Mouse (Mus musculus) duodenum, adult 2 months (tissue): ENCODE data around the gene Vamp1. TPM values are rescaled to one million over a fixed set of nuclear protein-coding genes. Genes with fewer than 3 reads are reported as not detected.

Experiments used
- polyA plus RNA-seq: library from polyadenylated mRNA; depleted of rRNA; stranded (reverse); fragments of >200 nt; gene quantifications from 2 replicates; pipeline ENCODE4 v1.2.3, GENCODE M21; 2012; ENCODE audit warnings: low replicate concordance; rRNA removed

The Vamp1 gene
- 6.9 and 10.7 TPM in 2 replicates for polyA plus RNA-seq

GRCm38 (mm10) chr6:125215148-125215954 is at the start of gene Vamp1:
Gene Vamp1, plus strand, starts transcription at chr6:125215551.

GRCm38 (mm10) chr6:125166051-125166751 is 49.1 kb upstream of the Vamp1 start, which contains the start of gene Gapdh:
Gene Gapdh, minus strand, starts transcription at chr6:125166467.

GRCm38 (mm10) chr6:125191332-125192015 is 23.9 kb upstream of the Vamp1 start, which contains the start of the genes Ncapd2 and Mrpl51:
Gene Ncapd2, minus strand, starts transcription at chr6:125191701.
Gene Mrpl51, plus strand, starts transcription at chr6:125191801.

GRCm38 (mm10) chr6:125231117-125232044 is 16.0 kb downstream of the Vamp1 start, which contains the start of gene Tapbpl:
Gene Tapbpl, minus strand, starts transcription at chr6:125231860.

GRCm38 (mm10) chr6:125236782-125237181 is 21.4 kb downstream of the Vamp1 start, which contains the start of gene Cd27:
Gene Cd27, minus strand, starts transcription at chr6:125237010.

GRCm38 (mm10) chr6:125285890-125286289 is 70.5 kb downstream of the Vamp1 start, which contains the start of gene Tuba3a:
Gene Tuba3a, minus strand, starts transcription at chr6:125286042.

Other genes starting within 250 kb of the Vamp1 start
- 3.2 and 4.2 TPM in 2 replicates for gene Pianp, start 218.9 kb upstream of the Vamp1 start, polyA plus RNA-seq
- 34.6 and 47.6 TPM in 2 replicates for gene Zfp384, start 206.4 kb upstream of the Vamp1 start, polyA plus RNA-seq
- gene Ing4, start 175.8 kb upstream of the Vamp1 start, polyA plus RNA-seq = 32.0 and 39.8 TPM in 2 replicates
- gene Acrbp, start 165.9 kb upstream of the Vamp1 start, polyA plus RNA-seq = 11.1 and 17.9 TPM in 2 replicates
- 129 and 167 TPM in 2 replicates for gene Lpar5, start 147.6 kb upstream of the Vamp1 start, polyA plus RNA-seq
- 19.3 and 20.9 TPM in 2 replicates for gene Chd4, start 119.6 kb upstream of the Vamp1 start, polyA plus RNA-seq
- 6.3 and 8.1 TPM in 2 replicates for gene Nop2, start 83.6 kb upstream of the Vamp1 start, polyA plus RNA-seq
- 8.8 and 10.6 TPM in 2 replicates for gene Iffo1, start 70.3 kb upstream of the Vamp1 start, polyA plus RNA-seq
- gene Gapdh, start 49.1 kb upstream of the Vamp1 start, polyA plus RNA-seq = 4,213 and 4,236 TPM in 2 replicates
- 47.2 and 47.9 TPM in 2 replicates for gene Ncapd2, start 23.9 kb upstream of the Vamp1 start, polyA plus RNA-seq
- 36.1 and 67.8 TPM in 2 replicates for gene Mrpl51, start 23.8 kb upstream of the Vamp1 start, polyA plus RNA-seq
- gene Tapbpl, start 16.3 kb downstream of the Vamp1 start, polyA plus RNA-seq = 25.3 and 44.5 TPM in 2 replicates
- 1.6 and 3.5 TPM in 2 replicates for gene Cd27, start 21.5 kb downstream of the Vamp1 start, polyA plus RNA-seq
- gene Tuba3a, start 70.5 kb downstream of the Vamp1 start, polyA plus RNA-seq = 0.09 TPM in 1 of 2 replicates, not detected in the other
- gene Ltbr, start 98.3 kb downstream of the Vamp1 start, polyA plus RNA-seq = 182 and 267 TPM in 2 replicates
- gene Scnn1a, start 105.1 kb downstream of the Vamp1 start, polyA plus RNA-seq = 9.8 and 19.9 TPM in 2 replicates
- gene Tnfrsf1a, start 133.8 kb downstream of the Vamp1 start, polyA plus RNA-seq = 150 and 220 TPM in 2 replicates
- 26.6 and 65.1 TPM in 2 replicates for gene Plekhg6, start 165.2 kb downstream of the Vamp1 start, polyA plus RNA-seq